Mouse (Mus musculus): ENCODE results near the gene Arntl2.

GRCm38 (mm10) chr6:146838366-146838765 is 42.5 kb downstream of the Arntl2 start:
- TF ChIP-seq CTCF (IDR thresholded peaks at IDR 0.05; ENCODE audit: low read depth) (no peak; the same call in 1 of the 2 replicates), EP300 (IDR thresholded peaks at IDR 0.05; ENCODE audit: low read depth) (no peak)
